Mouse (Mus musculus) intestine, embryonic 15.5 days (tissue): Measurements from ENCODE around the gene Celsr3. TPM values are rescaled to one million over a fixed set of nuclear protein-coding genes. Genes with fewer than 3 reads are reported as not detected.
A peak's percentile ranks its signal among the peaks of the same experiment; 100 is the strongest.

Source experiments
- ATAC-seq: fragments of 200-750 bp; cut with Nextera tagmentation; 2 replicates; pipeline ENCODE4 v1.8.0; 2017; ENCODE audit warnings: moderate TSS enrichment, moderate library complexity
- H3K27ac ChIP-seq: fragments of 300-500 bp; sonication (generic); 2 replicates; pipeline ENCODE4 v1.5.1; 2015; ENCODE audit warnings: mild to moderate bottlenecking, inconsistent platforms
- H3K27me3 ChIP-seq: fragments of 300-500 bp; sonication (generic); replicated peaks from 2 replicates; pipeline ENCODE4 v1.6.1; 2015; ENCODE audit warnings: inconsistent platforms
- H3K36me3 ChIP-seq: fragments of 300-500 bp; sonication (generic); 2 replicates; pipeline ENCODE4 v1.6.1; 2015; ENCODE audit warnings: inconsistent platforms
- H3K4me1 ChIP-seq: fragments of 300-500 bp; sonication (generic); replicated peaks from 2 replicates; pipeline ENCODE4 v1.6.1; 2015; ENCODE audit warnings: inconsistent platforms
- H3K4me2 ChIP-seq: fragments of 300-500 bp; sonication (generic); replicated peaks from 2 replicates; pipeline ENCODE4 v1.6.1; 2015; ENCODE audit warnings: mild to moderate bottlenecking, inconsistent platforms
- H3K4me3 ChIP-seq: fragments of 300-500 bp; sonication (generic); replicated peaks from 2 replicates; pipeline ENCODE4 v1.5.1; 2015; ENCODE audit warnings: inconsistent platforms
- H3K9ac ChIP-seq: fragments of 300-500 bp; sonication (generic); 2 replicates; pipeline ENCODE4 v1.6.1; 2015; ENCODE audit warnings: inconsistent platforms
- H3K9me3 ChIP-seq: fragments of 300-500 bp; sonication (generic); 2 replicates; pipeline ENCODE4 v1.6.1; 2016; ENCODE audit warnings: inconsistent platforms
- WGBS: fragments of 180-500 bp; shearing (Covaris S2); methylation state at CpG from one replicate; pipeline ENCODE4 v1.1.7; 2015; 5-methylcytosine and 5-hydroxymethylcytosine counted together
- polyA plus RNA-seq: library from polyadenylated mRNA; unstranded; fragments of >200 nt; fragmentation: Nextera tagmentation; extraction: Ambion mirVana; gene quantifications from 2 replicates; pipeline ENCODE4 v1.2.1, GENCODE M21; 2015

Celsr3 gene
- polyA plus RNA-seq, 1 experiment from 2014 or later, result 0.64 TPM

DNA sequence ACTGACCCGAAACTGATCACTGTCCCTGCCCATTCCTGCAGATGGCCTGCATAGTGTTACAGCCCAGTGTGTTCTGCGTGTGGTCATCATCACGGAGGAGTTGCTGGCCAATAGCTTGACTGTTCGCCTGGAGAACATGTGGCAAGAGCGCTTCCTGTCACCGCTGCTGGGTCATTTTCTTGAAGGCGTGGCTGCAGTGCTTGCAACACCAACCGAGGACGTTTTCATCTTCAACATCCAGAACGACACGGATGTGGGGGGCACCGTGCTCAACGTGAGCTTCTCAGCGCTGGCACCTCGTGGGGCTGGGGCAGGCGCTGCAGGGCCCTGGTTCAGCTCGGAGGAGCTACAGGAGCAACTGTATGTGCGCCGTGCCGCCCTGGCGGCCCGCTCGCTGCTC, 5.5 kb downstream of the Celsr3 start:
- 0 out of 2 replicates have a peak overlapping the region, but pooled peaks have one; percentile 14 for H3K9ac ChIP-seq
- H3K36me3 ChIP-seq, result no peaks in the 10 kb centered on the region
- no peak for ATAC-seq
- peaks cover 60% of the 10 kb centered on the region for H3K27me3 ChIP-seq
- H3K4me2 ChIP-seq, result peak overlapping the region; percentile 94
- no peaks in the 10 kb centered on the region for H3K9me3 ChIP-seq
- H3K4me3 ChIP-seq, result peak overlapping the region; percentile 51
- H3K4me1 ChIP-seq, result peaks cover 22% of the 10 kb centered on the region
- no peak overlapping the region for H3K27ac ChIP-seq
- 4% methylated on average over 23 of the region's 23 CpGs for WGBS

DNA sequence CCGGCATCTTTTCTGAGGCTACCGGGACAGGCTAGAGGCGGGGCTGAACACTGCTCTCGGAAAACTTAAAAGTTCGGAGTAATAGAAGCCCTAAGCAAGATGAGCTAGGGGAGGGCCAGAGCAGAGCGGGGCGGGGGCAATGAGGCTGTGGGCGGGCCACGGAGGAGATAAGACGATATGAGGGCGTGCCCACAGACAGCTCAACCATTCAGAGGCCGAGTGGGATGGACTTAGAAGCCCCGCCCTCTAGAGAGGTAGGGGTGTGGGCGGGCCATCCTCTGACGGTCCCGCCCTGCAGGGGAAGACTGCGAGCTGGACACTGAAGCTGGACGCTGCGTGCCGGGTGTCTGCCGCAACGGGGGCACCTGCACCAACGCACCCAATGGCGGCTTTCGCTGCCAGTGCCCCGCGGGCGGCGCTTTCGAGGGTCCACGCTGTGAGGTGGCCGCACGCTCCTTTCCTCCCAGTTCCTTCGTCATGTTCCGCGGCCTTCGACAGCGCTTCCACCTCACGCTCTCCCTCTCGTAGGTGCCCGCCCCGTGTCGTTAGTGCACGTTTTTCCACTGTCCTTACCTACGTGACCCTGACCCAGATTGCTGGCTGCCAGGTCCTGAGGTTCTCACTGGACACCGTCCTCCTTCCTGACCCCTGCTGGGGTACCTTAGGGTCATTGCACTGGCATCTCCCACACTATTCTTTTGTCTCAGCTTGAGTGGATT, 6.4 kb downstream of the Celsr3 start:
- WGBS, result 3% methylated on average over 46 of the region's 46 CpGs
- H3K27me3 ChIP-seq, result peaks cover 52% of the 10 kb centered on the region

DNA sequence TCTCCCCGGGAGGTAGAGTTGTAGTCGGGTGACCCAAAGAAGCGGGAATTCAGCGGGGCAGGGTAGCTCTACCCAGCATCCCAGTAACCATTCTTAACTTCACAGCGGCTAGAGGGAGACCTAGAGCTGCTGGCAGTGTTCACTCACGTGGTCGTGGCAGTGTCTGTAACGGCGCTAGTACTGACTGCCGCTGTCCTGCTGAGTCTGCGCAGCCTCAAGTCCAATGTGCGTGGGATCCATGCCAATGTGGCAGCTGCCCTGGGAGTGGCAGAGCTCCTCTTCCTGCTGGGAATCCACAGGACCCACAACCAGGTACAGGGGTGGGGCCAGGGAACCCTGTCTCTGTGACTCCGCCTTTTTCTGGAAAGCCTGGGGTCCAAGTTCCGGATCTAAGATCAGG, 16.9 kb downstream of the Celsr3 start:
- no peaks in the 10 kb centered on the region for H3K9me3 ChIP-seq
- H3K4me1 ChIP-seq, result no peaks in the 10 kb centered on the region
- no peak overlapping the region for H3K9ac ChIP-seq
- H3K27me3 ChIP-seq, result peaks cover 19% of the 10 kb centered on the region
- H3K4me3 ChIP-seq, result no peak overlapping the region
- H3K36me3 ChIP-seq, result no peaks in the 10 kb centered on the region
- 12% methylated on average over 14 of the region's 14 CpGs for WGBS
- peak; percentile 69 for ATAC-seq
- no peak overlapping the region for H3K27ac ChIP-seq
- H3K4me2 ChIP-seq, result peak overlapping the region; percentile 48

More for the DNA sequence above, 6.4 kb downstream of the Celsr3 start:
- peaks cover 17% of the 10 kb centered on the region for H3K4me1 ChIP-seq
- no peaks in the 10 kb centered on the region for H3K9me3 ChIP-seq
- H3K4me2 ChIP-seq, result peak overlapping the region; percentile 94
- peak; percentile 100 for ATAC-seq
- no peak overlapping the region for H3K27ac ChIP-seq
- peak overlapping the region; percentile 51 for H3K4me3 ChIP-seq
- H3K9ac ChIP-seq, result peak overlapping the region; percentile 32
- H3K36me3 ChIP-seq, result no peaks in the 10 kb centered on the region

DNA sequence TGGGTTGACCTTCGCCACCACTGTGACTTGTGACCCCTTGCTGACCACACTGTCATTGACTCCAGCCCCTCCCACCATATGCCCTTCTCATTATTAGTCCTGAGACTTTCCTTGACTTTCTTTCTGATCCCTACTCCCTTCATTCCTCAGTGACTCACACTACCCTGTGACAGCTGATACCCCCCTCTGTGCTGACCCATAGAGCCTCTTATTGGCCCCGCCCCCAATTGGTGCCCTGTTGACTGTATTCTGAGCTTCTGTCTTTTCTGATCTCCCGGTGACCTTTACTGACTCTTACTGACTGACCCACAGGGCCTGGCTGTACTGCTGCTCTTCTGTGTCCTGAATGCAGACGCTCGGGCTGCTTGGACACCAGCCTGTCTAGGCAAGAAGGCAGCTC, 19.3 kb downstream of the Celsr3 start:
- Histone ChIP-seq H3K4me3 (no peak overlapping the region), H3K4me2 (no peak overlapping the region), H3K9ac (no peak overlapping the region), H3K9me3 (no peaks in the 10 kb centered on the region), H3K4me1 (no peaks in the 10 kb centered on the region), H3K27ac (no peak overlapping the region), H3K36me3 (no peaks in the 10 kb centered on the region), H3K27me3 (peaks cover 19% of the 10 kb centered on the region)
- ATAC-seq, result no peak
- 63% methylated on average over 5 of the region's 5 CpGs for WGBS

DNA sequence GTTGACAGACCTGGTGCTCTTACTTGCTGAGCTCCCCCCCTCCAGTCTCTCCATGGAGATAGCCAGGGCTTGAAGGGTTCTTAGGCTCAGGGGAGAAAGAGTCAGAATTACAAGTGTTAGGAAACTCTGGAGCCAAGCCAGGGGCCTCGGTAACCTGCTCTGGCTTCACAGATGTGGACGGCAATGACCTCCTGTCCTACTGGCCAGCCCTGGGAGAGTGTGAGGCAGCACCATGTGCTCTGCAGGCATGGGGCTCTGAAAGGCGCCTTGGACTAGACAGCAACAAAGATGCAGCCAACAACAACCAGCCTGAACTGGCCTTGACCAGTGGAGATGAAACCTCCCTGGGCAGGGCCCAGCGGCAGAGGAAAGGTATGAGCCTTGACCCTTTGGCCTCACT, 21.3 kb downstream of the Celsr3 start:
- Histone ChIP-seq H3K9ac (no peak overlapping the region), H3K9me3 (no peaks in the 10 kb centered on the region), H3K27ac (no peak overlapping the region), H3K4me2 (no peak overlapping the region), H3K36me3 (no peaks in the 10 kb centered on the region), H3K4me3 (no peak overlapping the region), H3K4me1 (no peaks in the 10 kb centered on the region), H3K27me3 (peaks cover 14% of the 10 kb centered on the region)
- ATAC-seq, result no peak
- 80% methylated on average over 4 of the region's 4 CpGs for WGBS

DNA sequence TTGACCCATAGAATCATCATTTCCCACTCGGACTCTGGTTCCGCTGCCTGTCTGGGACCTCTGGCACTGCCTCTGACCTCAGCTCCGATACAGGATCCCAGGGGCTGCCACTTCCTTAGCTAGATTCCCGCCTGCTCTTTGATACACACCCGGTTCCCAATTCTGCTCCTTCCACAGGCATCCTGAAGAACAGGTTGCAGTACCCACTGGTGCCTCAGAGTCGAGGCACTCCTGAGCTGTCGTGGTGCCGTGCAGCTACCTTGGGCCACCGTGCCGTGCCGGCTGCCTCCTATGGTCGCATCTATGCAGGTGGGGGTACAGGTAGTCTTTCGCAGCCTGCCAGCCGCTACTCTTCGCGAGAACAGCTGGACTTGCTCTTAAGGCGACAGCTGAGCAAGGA, 22.3 kb downstream of the Celsr3 start:
- Histone ChIP-seq H3K27me3 (peaks cover 3% of the 10 kb centered on the region), H3K4me2 (no peak overlapping the region), H3K4me1 (0 out of 2 replicates have a peak, but pooled peaks cover under 1% of the 10 kb centered on the region), H3K9ac (no peak overlapping the region), H3K9me3 (no peaks in the 10 kb centered on the region), H3K36me3 (no peaks in the 10 kb centered on the region), H3K4me3 (no peak overlapping the region), H3K27ac (no peak overlapping the region)
- WGBS, result 67% methylated on average over 17 of the region's 17 CpGs
- no peak for ATAC-seq

DNA sequence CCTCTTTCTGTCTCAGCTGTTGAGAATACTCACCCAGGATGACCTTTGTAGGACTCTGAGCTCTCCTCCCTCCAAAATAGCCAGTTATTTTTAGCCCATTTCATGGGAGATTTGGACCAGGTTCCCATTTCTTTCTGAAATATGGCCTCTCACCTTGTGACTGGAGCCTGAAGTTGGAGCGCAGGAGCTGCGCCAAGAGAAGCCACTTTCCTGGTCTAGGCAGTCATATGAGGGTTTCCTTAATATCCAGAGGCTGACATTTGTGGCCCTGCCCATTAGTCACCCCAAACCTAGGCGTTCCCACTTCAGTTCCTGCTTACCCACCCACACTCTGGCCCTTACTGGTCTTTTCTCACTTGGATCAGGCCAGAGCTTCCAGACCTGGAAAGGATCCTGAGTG, 26.9 kb downstream of the Celsr3 start, which contains the start of gene Slc26a6:
Gene Slc26a6 (plus strand): TSS at position 308 of the 400 bp plus-strand sequence.
- no peaks in the 10 kb centered on the region for H3K36me3 ChIP-seq
- H3K9ac ChIP-seq, result peak within 1 kb of the TSS; percentile 72
- WGBS, result 85% methylated on average over 3 of the region's 3 CpGs
- H3K4me2 ChIP-seq, result peak within 1 kb of the TSS; percentile 93
- no peak for ATAC-seq
- no peaks in the 10 kb centered on the region for H3K27me3 ChIP-seq
- peak within 1 kb of the TSS; percentile 75 for H3K4me3 ChIP-seq
- H3K9me3 ChIP-seq, result no peaks in the 10 kb centered on the region
- H3K4me1 ChIP-seq, result peaks cover 13% of the 10 kb centered on the region; the same call in 1 of the 2 replicates
- H3K27ac ChIP-seq, result peak within 1 kb of the TSS; percentile 87

DNA sequence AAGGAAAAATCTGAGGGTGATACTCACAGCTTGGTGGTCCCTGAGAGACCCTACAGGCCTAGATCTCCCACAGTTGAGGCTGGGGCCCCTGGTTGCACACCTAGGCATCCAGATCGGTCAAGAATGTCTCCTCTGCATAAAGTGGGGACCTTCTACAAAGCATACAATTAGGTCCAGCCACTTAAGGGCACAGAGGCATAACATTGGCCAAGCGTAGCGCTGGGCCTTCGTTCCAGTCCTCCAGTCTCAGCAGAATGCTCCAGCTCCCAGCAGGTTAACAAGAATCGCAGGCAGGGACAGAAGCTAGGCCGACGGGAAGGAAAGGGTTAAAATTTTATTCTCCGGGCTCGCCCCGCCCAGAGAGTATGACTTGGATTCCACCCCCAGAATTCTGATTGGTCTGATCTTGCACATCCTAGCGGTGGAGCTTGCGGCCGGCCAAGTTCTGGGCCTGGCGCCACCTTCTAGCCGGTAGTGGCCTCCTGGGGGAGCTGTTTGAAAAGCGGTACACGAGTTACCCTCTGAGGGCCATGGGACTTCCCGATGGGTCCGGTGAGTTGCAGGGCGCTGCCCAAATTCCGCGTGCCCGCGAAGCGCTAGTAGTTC, 27.6 kb downstream of the Celsr3 start:
- peak; percentile 93 for ATAC-seq
- Histone ChIP-seq H3K4me1 (peaks cover 13% of the 10 kb centered on the region; the same call in 1 of the 2 replicates), H3K36me3 (no peaks in the 10 kb centered on the region; the same call in 1 of the 2 replicates), H3K27me3 (no peaks in the 10 kb centered on the region), H3K27ac (peak overlapping the region; percentile 87), H3K9me3 (no peaks in the 10 kb centered on the region), H3K9ac (peak overlapping the region; percentile 72), H3K4me3 (peak overlapping the region; percentile 75), H3K4me2 (peak overlapping the region; percentile 93)
- 2% methylated on average over 25 of the region's 25 CpGs for WGBS

DNA sequence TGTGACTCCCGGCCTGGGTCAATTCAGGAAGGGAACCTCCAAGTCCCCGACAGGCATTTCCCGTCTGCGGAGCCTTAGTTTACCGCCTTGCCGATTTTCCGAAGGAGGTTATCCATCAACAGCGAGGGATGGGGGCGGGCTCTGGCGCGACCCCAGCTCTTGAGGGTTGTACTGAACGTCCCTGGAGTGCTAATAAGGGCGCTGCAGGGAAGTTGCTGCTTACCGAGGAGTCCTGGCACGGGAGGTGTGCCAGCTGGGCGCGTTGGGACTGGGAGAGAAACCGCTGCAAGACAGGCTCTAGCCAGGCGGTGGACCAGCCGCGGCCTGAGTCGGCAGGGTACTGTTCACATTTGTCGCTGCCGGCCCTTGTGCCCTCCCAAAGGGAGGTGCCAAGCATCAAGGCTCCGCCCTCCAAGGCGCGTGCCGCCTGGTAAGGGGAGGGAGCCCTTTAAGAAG, 28.1 kb downstream of the Celsr3 start:
- Histone ChIP-seq H3K27me3 (no peaks in the 10 kb centered on the region), H3K4me1 (peaks cover 13% of the 10 kb centered on the region; the same call in 1 of the 2 replicates), H3K27ac (peak overlapping the region; percentile 87), H3K4me3 (peak overlapping the region; percentile 75), H3K9ac (peak overlapping the region; percentile 72), H3K4me2 (peak overlapping the region; percentile 93), H3K36me3 (no peaks in the 10 kb centered on the region; the same call in 1 of the 2 replicates), H3K9me3 (no peaks in the 10 kb centered on the region)
- WGBS, result 0% methylated on average over 28 of the region's 28 CpGs
- peak; percentile 91 for ATAC-seq

DNA sequence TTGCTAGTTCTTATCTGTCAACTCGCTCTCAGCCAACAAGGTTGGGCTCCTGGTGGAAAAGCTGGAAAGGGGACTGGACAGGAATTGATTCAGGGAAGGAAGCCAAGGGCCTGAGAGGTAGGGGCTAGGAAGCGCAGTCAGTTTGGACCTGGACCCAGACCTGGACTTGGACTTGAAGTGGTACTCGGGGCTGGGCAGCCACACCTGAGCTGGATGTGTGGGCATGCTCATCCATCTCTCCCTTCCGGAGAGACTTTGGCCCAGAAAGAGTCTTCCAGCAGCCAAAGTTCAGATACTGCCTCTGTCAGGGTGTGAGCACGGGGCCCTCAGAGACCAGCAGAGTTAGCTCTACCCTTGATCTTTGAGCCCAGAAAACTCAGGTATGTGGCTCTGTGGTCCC, 29.2 kb downstream of the Celsr3 start:
- H3K27me3 ChIP-seq, result no peaks in the 10 kb centered on the region
- peaks cover 13% of the 10 kb centered on the region; the same call in 1 of the 2 replicates for H3K4me1 ChIP-seq
- H3K9me3 ChIP-seq, result no peaks in the 10 kb centered on the region
- peak; percentile 47; the same call in 1 of the 2 replicates for ATAC-seq
- peak overlapping the region; percentile 93 for H3K4me2 ChIP-seq
- H3K36me3 ChIP-seq, result peaks cover 3% of the 10 kb centered on the region; the same call in 1 of the 2 replicates
- peak overlapping the region; percentile 75 for H3K4me3 ChIP-seq
- 0 out of 2 replicates have a peak overlapping the region, but pooled peaks have one; percentile 72 for H3K9ac ChIP-seq
- 46% methylated on average over 5 of the region's 5 CpGs for WGBS
- peak overlapping the region; percentile 59 for H3K27ac ChIP-seq

DNA sequence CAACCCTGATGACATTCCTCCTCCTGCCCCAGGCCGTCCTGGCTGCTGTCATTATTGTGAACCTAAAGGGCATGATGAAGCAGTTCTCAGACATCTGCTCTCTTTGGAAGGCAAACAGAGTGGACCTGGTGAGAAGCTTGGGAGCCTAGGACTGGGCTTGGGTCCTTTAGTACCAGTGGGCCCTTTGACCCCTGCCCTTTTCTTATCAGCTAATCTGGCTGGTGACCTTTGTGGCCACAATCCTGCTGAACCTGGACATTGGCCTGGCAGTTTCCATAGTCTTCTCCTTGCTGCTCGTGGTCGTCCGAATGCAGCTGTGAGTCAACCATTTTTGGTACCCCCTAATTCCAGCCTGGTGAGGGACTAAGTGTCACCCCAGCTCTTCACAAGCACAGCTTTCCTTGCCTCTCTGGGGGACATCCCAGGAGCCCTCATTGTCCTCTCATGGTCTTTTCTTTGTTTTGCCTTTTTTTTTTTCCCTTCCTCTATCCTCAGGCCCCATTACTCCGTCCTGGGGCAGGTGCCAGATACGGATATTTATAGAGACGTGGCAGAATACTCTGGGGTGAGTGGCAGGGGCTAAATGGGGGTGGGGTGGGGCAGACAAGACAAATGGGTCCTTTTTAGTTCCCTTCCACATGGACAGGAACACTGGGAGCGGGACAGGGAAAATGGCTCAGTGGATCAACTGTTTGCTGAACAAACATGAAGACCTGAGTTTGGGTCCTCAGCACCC, 32.8 kb downstream of the Celsr3 start:
- no peaks in the 10 kb centered on the region for H3K9me3 ChIP-seq
- no peak overlapping the region for H3K9ac ChIP-seq
- peaks cover 9% of the 10 kb centered on the region; the same call in 1 of the 2 replicates for H3K4me1 ChIP-seq
- no peak overlapping the region for H3K4me2 ChIP-seq
- H3K36me3 ChIP-seq, result peaks cover 3% of the 10 kb centered on the region; the same call in 1 of the 2 replicates
- no peak overlapping the region for H3K4me3 ChIP-seq
- WGBS, result 67% methylated on average over 8 of the region's 8 CpGs
- no peaks in the 10 kb centered on the region for H3K27me3 ChIP-seq
- H3K27ac ChIP-seq, result no peak overlapping the region
- no peak for ATAC-seq
